Mouse (Mus musculus): ENCODE results near the gene Eif2b2.

GRCm38 (mm10) chr12:85270319-85270718 is 51.0 kb downstream of the Eif2b2 start, which contains the start of gene Mlh3:
- TF ChIP-seq POLR2A (IDR thresholded peaks at IDR 0.05; ENCODE audit: low read depth, low read length) (peak; percentile 49), CTCF (IDR thresholded peaks at IDR 0.05; ENCODE audit: extremely low read depth, insufficient read length, insufficient replicate concordance, low read depth, low read length) (peak; percentile 38; the same call in 1 of the 2 replicates)
